Mouse (Mus musculus) stomach, embryonic 14.5 days (tissue): ENCODE measurements around the gene Cfap70. TPM values are rescaled to one million over a fixed set of nuclear protein-coding genes. Genes with fewer than 3 reads are reported as not detected.

ENCODE experiments used
- ATAC-seq: fragments of 200-750 bp; cut with Nextera tagmentation; 2 replicates; pipeline ENCODE4 v1.8.0; 2017; ENCODE audit warnings: low read depth, moderate TSS enrichment; ENCODE audit not compliant: insufficient number of reproducible peaks, insufficient read depth, low FRiP score
- H3K27ac ChIP-seq: fragments of 300-500 bp; sonication (generic); 2 replicates; pipeline ENCODE4 v1.5.1; 2014; ENCODE audit warnings: mild to moderate bottlenecking, low read length, moderate library complexity, mixed read lengths
- H3K27me3 ChIP-seq: fragments of 300-500 bp; sonication (generic); 2 replicates; pipeline ENCODE4 v1.6.1; 2014; ENCODE audit warnings: low read length, control low read depth, mixed read lengths; ENCODE audit not compliant: control insufficient read depth, insufficient read depth
- H3K36me3 ChIP-seq: fragments of 300-500 bp; sonication (generic); 2 replicates; pipeline ENCODE4 v1.6.1; 2014; ENCODE audit warnings: mild to moderate bottlenecking, control low read depth, low read length, moderate library complexity, mixed read lengths; ENCODE audit not compliant: control insufficient read depth, insufficient read depth
- H3K4me1 ChIP-seq: fragments of 300-500 bp; sonication (generic); 2 replicates; pipeline ENCODE4 v1.6.1; 2014; ENCODE audit warnings: low read length, control low read depth, mixed read lengths; ENCODE audit not compliant: control insufficient read depth, insufficient read depth
- H3K4me2 ChIP-seq: fragments of 300-500 bp; sonication (generic); replicated peaks from 2 replicates; pipeline ENCODE4 v1.6.1; 2014; ENCODE audit warnings: low read depth, low read length, control low read depth
- H3K4me3 ChIP-seq: fragments of 300-500 bp; sonication (generic); 2 replicates; pipeline ENCODE4 v1.5.1; 2014; ENCODE audit warnings: low read depth, low read length, control low read depth
- H3K9ac ChIP-seq: fragments of 300-500 bp; sonication (generic); replicated peaks from 2 replicates; pipeline ENCODE4 v1.6.1; 2014; ENCODE audit warnings: low read depth, mild to moderate bottlenecking, control low read depth, low read length, moderate library complexity, mixed read lengths
- H3K9me3 ChIP-seq: fragments of 300-500 bp; sonication (generic); 2 replicates; pipeline ENCODE4 v1.6.1; 2016; ENCODE audit warnings: low read depth, low read length, control low read depth; ENCODE audit not compliant: control insufficient read depth
- WGBS: fragments of 180-500 bp; shearing (Covaris S2); extraction: QIAGEN DNeasy Blood & Tissue Kit; methylation state at CpG from one replicate; pipeline ENCODE4 v1.1.7; 2014; 5-methylcytosine and 5-hydroxymethylcytosine counted together
- polyA plus RNA-seq: library from polyadenylated mRNA; unstranded; fragments of >200 nt; fragmentation: Nextera tagmentation; extraction: Ambion mirVana; gene quantifications from 2 replicates; pipeline ENCODE4 v1.2.1, GENCODE M21; 2014

The Cfap70 gene
- polyA plus RNA-seq, 1 experiment from 2014 or later: 0.27 TPM

DNA sequence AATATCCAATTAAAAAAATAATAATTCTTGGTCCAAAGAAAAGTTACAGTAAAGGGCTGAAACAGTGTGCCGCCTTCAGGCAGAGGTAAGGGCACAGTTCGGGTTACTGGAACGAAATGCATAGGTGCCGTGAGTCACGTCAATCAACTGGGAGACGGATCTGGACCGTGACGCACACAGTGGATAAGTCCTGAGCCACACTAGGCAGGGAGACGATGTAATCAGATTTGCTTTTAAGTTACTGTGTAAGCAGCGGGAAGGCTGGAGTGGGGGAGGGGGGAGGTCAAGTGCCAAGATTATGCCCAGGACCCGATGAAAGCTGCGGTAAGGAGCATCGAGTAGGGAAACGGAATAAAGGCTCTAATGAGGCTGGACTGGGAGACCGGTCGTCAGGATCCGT is 9.8 kb downstream of the Cfap70 start:
- no peak overlapping the region for H3K4me2 ChIP-seq
- no peak overlapping the region for H3K27ac ChIP-seq
- WGBS: 69% methylated on average over 17 of the region's 17 CpGs
- no peak overlapping the region for H3K9ac ChIP-seq
- H3K9me3 ChIP-seq: no peaks in the 10 kb centered on the region
- H3K36me3 ChIP-seq: no peaks in the 10 kb centered on the region
- no peak overlapping the region for H3K4me3 ChIP-seq
- ATAC-seq: no peak
- H3K4me1 ChIP-seq: no peaks in the 10 kb centered on the region
- no peaks in the 10 kb centered on the region for H3K27me3 ChIP-seq

DNA sequence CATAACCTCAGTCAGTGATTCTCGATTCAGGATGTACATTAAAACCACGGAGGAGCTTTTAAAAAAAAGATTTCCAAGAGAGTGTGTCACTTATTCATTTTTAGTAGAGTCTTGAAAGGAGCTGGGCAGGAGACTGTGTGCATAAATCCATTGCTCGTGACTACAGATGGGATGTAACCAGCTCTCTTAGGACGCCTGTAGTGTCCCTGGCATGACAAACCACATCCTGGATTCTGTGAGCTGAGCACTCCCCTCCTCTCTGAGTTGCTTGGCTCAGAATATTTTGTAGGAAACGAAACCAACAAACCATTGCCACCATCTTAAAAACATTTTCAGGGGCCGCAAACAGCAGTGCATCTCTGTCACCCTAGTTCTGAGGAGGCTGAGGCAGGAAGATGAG is 15.1 kb downstream of the Cfap70 start:
- Histone ChIP-seq H3K4me1 (no peaks in the 10 kb centered on the region), H3K9me3 (no peaks in the 10 kb centered on the region), H3K27me3 (no peaks in the 10 kb centered on the region), H3K9ac (no peak overlapping the region), H3K4me3 (no peak overlapping the region), H3K36me3 (no peaks in the 10 kb centered on the region), H3K27ac (no peak overlapping the region), H3K4me2 (no peak overlapping the region)
- ATAC-seq: no peak
- 64% methylated on average over 6 of the region's 6 CpGs for WGBS

DNA sequence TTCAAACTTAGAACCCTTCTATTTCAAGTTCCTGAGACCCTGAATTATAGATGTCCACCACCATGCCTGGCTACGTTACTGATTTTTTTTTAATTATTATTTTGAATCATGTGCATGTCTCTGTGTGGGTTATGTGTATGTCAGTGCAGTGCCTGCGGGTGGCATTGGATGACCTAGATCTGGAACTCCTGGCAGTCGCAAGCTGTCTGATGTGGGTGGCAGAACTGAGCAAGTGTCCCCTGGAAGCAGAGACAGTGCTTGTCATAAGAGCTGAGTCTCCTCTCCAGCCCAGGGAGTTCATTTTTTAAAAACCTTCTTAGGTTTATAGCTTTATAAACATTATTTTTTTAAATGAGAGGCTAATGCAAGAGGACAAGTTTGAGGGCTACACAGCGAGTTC is 19.6 kb downstream of the Cfap70 start:
- no peak for ATAC-seq
- no peaks in the 10 kb centered on the region for H3K4me1 ChIP-seq
- H3K27me3 ChIP-seq: no peaks in the 10 kb centered on the region
- H3K9me3 ChIP-seq: no peaks in the 10 kb centered on the region
- H3K27ac ChIP-seq: no peak overlapping the region
- H3K36me3 ChIP-seq: no peaks in the 10 kb centered on the region
- H3K9ac ChIP-seq: no peak overlapping the region
- H3K4me2 ChIP-seq: no peak overlapping the region
- 78% methylated on average over 4 of the region's 4 CpGs for WGBS
- H3K4me3 ChIP-seq: no peak overlapping the region

DNA sequence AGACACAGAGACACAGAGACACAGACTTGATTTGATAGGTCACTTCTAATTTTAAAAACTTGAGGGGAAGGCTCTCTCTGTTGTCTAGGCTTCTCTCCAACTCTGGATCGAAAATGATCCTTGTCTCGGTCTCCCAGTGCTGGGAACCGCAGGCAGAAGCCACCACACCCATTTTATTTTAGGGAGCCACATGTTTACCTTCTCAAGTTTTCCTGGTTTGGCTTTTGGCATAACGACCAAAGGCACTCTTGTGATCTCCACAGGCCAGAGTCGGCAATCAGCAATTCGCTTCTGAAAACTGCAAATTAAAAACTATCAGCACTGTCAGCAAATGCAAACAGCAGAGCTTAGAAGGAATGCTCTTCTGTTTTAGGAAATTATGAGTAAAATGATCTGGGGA is 20.3 kb downstream of the Cfap70 start:
- H3K27ac ChIP-seq: no peak overlapping the region
- no peaks in the 10 kb centered on the region for H3K27me3 ChIP-seq
- no peak for ATAC-seq
- H3K4me2 ChIP-seq: no peak overlapping the region
- H3K9me3 ChIP-seq: no peaks in the 10 kb centered on the region
- H3K4me1 ChIP-seq: no peaks in the 10 kb centered on the region
- WGBS: 72% methylated on average over 6 of the region's 6 CpGs
- H3K9ac ChIP-seq: no peak overlapping the region
- no peak overlapping the region for H3K4me3 ChIP-seq
- no peaks in the 10 kb centered on the region for H3K36me3 ChIP-seq

DNA sequence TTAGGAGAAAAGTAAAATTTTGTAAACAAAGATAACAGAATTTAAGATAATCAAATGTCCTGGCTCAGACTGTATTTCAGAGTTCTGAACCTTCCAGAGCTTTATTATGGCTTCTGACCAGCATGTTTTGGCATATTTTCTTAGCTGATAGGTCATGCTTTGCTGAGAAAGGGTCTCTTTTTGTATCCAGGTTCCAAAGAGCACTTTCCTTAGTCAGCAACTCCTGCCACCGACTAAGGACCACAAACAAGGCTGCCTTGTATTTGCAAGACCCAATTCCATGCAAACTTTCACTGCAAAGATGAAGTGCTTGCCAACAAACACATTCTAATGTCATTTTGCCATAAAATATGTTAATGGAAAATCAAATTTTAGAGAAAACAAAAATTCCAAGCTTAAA is 22.2 kb downstream of the Cfap70 start:
- Histone ChIP-seq H3K9me3 (no peaks in the 10 kb centered on the region), H3K27me3 (no peaks in the 10 kb centered on the region), H3K4me3 (no peak overlapping the region), H3K36me3 (no peaks in the 10 kb centered on the region), H3K27ac (no peak overlapping the region), H3K9ac (no peak overlapping the region), H3K4me1 (no peaks in the 10 kb centered on the region), H3K4me2 (no peak overlapping the region)
- no peak for ATAC-seq
- 51% methylated on average over 1 of the region's 1 CpGs for WGBS

DNA sequence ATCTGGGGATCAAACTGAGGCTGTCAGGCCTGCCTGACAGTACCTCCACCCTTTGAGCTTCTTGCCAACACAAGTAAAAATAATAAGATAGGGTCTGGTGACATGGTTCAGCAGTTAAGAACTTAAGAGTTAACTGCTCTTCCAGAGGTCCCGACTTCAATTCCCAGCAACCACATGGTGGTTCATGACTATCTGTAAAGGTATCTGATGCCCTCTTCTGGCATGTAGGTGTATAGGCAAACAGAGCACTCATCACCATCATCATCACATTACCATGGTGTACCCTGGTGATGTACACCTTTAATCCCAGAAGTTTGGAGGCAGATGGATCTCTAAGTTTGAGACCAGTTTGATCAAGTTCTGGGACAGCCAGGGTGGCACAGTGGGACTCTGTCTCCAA is 23.4 kb downstream of the Cfap70 start:
- H3K9me3 ChIP-seq: no peaks in the 10 kb centered on the region
- no peak overlapping the region for H3K9ac ChIP-seq
- H3K36me3 ChIP-seq: no peaks in the 10 kb centered on the region
- 46% methylated on average over 1 of the region's 1 CpGs for WGBS
- no peak overlapping the region for H3K4me3 ChIP-seq
- no peak overlapping the region for H3K4me2 ChIP-seq
- H3K27me3 ChIP-seq: no peaks in the 10 kb centered on the region
- H3K4me1 ChIP-seq: no peaks in the 10 kb centered on the region
- no peak overlapping the region for H3K27ac ChIP-seq
- no peak for ATAC-seq

DNA sequence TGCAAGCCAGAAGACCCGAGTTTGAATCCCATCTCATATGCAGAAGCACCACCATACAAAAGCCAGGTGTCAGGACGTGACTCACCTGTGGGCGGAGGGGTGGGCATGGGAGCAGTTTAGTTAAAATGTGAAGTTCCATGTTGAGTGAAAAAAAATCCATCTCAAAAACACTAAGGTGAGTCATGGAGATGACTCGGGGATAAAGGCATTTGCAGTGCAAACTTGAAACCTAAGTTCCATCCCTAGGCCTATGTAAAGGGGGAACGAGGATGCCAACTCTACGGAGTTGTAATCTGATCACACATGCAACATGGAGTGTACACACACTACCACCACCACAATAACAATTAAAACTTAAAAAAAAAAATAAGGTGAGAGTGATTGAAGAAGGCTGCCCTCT is 29.0 kb downstream of the Cfap70 start:
- no peaks in the 10 kb centered on the region for H3K27me3 ChIP-seq
- H3K4me2 ChIP-seq: no peak overlapping the region
- no peak overlapping the region for H3K27ac ChIP-seq
- no peak overlapping the region for H3K9ac ChIP-seq
- H3K9me3 ChIP-seq: no peaks in the 10 kb centered on the region
- H3K4me1 ChIP-seq: no peaks in the 10 kb centered on the region
- ATAC-seq: no peak
- H3K4me3 ChIP-seq: no peak overlapping the region
- 84% methylated on average over 6 of the region's 6 CpGs for WGBS
- no peaks in the 10 kb centered on the region for H3K36me3 ChIP-seq

DNA sequence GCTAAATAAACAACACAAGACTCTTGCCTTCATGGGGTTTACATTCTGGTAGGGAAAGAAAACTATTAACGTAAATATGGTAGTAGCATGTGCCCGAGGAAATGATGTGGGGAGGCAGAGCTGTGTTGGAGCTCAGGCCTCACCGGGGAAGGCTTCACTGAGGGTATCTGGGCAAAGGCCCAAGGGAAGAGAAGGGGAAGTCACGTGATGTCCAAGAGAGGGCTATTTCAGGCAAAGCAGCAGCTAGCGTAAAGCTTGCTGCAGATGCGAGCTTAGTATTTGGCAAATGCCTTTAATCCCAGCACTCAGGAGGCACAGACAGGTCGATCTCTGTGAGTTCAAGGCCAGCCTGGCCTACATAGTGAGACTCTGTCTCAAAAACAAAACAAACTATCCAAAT is 29.8 kb downstream of the Cfap70 start:
- WGBS: 78% methylated on average over 7 of the region's 7 CpGs

DNA sequence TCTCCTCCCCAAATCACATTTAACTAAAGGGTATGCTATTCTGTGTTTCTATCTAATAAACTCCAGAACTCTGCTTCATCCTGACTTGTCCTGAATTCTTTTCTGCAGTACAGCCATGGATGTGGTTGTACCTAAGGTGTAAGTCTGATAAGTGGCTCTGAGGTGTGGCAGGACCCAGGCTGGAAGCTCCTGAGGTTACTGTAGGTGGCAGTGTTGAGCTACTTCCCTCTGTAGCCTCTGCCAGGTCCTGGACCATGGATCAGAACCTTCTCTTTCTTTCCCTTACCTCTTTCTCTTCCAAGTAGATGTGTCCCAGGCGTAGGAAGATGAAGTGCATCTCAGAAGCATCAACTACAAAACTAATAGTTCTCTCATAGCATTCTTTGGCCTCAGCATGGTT is 52.0 kb downstream of the Cfap70 start:
- Histone ChIP-seq H3K9ac (no peak overlapping the region), H3K36me3 (no peaks in the 10 kb centered on the region), H3K4me1 (no peaks in the 10 kb centered on the region), H3K27ac (no peak overlapping the region), H3K9me3 (no peaks in the 10 kb centered on the region), H3K27me3 (no peaks in the 10 kb centered on the region), H3K4me2 (no peak overlapping the region), H3K4me3 (no peak overlapping the region)
- no peak for ATAC-seq
- 48% methylated on average over 1 of the region's 1 CpGs for WGBS

More for the DNA sequence above, 29.8 kb downstream of the Cfap70 start:
- no peaks in the 10 kb centered on the region for H3K36me3 ChIP-seq
- no peak overlapping the region for H3K9ac ChIP-seq
- no peaks in the 10 kb centered on the region for H3K27me3 ChIP-seq
- H3K27ac ChIP-seq: no peak overlapping the region
- ATAC-seq: no peak
- H3K4me2 ChIP-seq: no peak overlapping the region
- H3K4me3 ChIP-seq: no peak overlapping the region
- no peaks in the 10 kb centered on the region for H3K9me3 ChIP-seq
- no peaks in the 10 kb centered on the region for H3K4me1 ChIP-seq
